In genomic region chr6:148391286-148391685, GRCm38 (mm10) we compare ENCODE assay signal across 9 mouse cellular contexts. TPM values are rescaled to one million over a fixed set of nuclear protein-coding genes. Genes with fewer than 3 reads are reported as not detected.
A peak's percentile ranks its signal among the peaks of the same experiment; 100 is the strongest.
DNase-seq lines count a peak whose midpoint lies in the region; ATAC-seq and TF ChIP-seq lines count a peak whose summit lies in the region.
"Had no signal": no experiment of that assay in that cellular context is flagged by ENCODE, and none has a peak within 500 bp of the region (broad histone marks: within the 10 kb centered on the region; RNA-seq: fewer than 3 reads in every experiment).

No protein-coding gene starts in this region.

- H3K27ac ChIP-seq in hindbrain, embryonic 14.5 days: peak overlapping the region; percentile 28
- 0 out of 2 replicates have a peak overlapping the region, but pooled peaks have one; percentile 36 for H3K27ac ChIP-seq in limb, embryonic 10.5 days

- no peaks in the 10 kb centered on the region for H3K9me3 ChIP-seq in hindbrain, embryonic 14.5 days (ENCODE audit: control insufficient read depth, low read length)
- H3K9me3 ChIP-seq in limb, embryonic 10.5 days (replicated peaks): no peaks in the 10 kb centered on the region

- peaks cover 32% of the 10 kb centered on the region for H3K4me1 ChIP-seq in hindbrain, embryonic 14.5 days (replicated peaks; ENCODE audit: control insufficient read depth, insufficient read depth, low read length)
- H3K4me1 ChIP-seq in limb, embryonic 10.5 days: peaks cover 12% of the 10 kb centered on the region

- no peaks in the 10 kb centered on the region for H3K36me3 ChIP-seq in hindbrain, embryonic 14.5 days (replicated peaks; ENCODE audit: control insufficient read depth, insufficient read depth)
- no peaks in the 10 kb centered on the region for H3K36me3 ChIP-seq in limb, embryonic 10.5 days

- 77% methylated on average over 7 of the region's 7 CpGs for WGBS in hindbrain, embryonic 14.5 days
- WGBS in limb, embryonic 10.5 days: 91% methylated on average over 7 of the region's 7 CpGs

- H3K27me3 ChIP-seq in hindbrain, embryonic 14.5 days (ENCODE audit: control insufficient read depth, insufficient read depth, low read length): no peaks in the 10 kb centered on the region
- 0 out of 2 replicates have a peak, but pooled peaks cover 3% of the 10 kb centered on the region for H3K27me3 ChIP-seq in limb, embryonic 10.5 days (ENCODE audit: low read depth, poor library complexity, severe bottlenecking)

- DNase-seq in MN1 (ENCODE audit: low spot score): peak; percentile 19
- DNase-seq in brain, embryonic 14.5 days (ENCODE audit: low read depth): peak; percentile 33
- no peak for DNase-seq in hindbrain, embryonic 14.5 days (ENCODE audit: low spot score)
- DNase-seq in limb, embryonic 10.5 days (ENCODE audit: low spot score): no peak
- no peak for DNase-seq in gastrocnemius, adult 18-20 months (ENCODE audit: low spot score)
- DNase-seq in cerebellum, adult 9-11 months: no peak
- DNase-seq in cerebellum, adult 11-12 months: no peak
- DNase-seq: embryo, embryonic 11 days had no signal

- no peak overlapping the region for H3K9ac ChIP-seq in hindbrain, embryonic 14.5 days

- TF ChIP-seq POLR2A in brain, embryonic 14.5 days (IDR thresholded peaks at IDR 0.05; ENCODE audit: borderline replicate concordance, extremely low read depth, insufficient read depth, insufficient read length, poor library complexity, severe bottlenecking): no peak

- no peak overlapping the region for H3K4me3 ChIP-seq in hindbrain, embryonic 14.5 days (replicated peaks; ENCODE audit: low read length)
- H3K4me3 ChIP-seq in limb, embryonic 10.5 days: no peak overlapping the region

- ATAC-seq in hindbrain, embryonic 14.5 days (ENCODE audit: low FRiP score): no peak
- ATAC-seq in megakaryocyte progenitor cell, adult 5-6 weeks (replicated peaks; ENCODE audit: poor library complexity): no peak

- no peak overlapping the region for H3K4me2 ChIP-seq in hindbrain, embryonic 14.5 days (replicated peaks)

- 0 out of 2 replicates have a peak, but pooled peaks have one; percentile 13 for TF ChIP-seq CTCF in brain, embryonic 14.5 days (IDR thresholded peaks at IDR 0.05; ENCODE audit: borderline replicate concordance, extremely low read depth, insufficient read depth, insufficient read length)

RNA-seq across cellular contexts. Expression of gene Tmtc1, which starts 52.9 kb away (rescaled TPM):
- polyA plus RNA-seq in brain, embryonic 14.5 days (2012; rRNA removed): 5.4 and 11.8 TPM in 2 replicates
- polyA plus RNA-seq in hindbrain, embryonic 14.5 days (2014; fragmentation: Nextera tagmentation; extraction: Ambion mirVana): 5.3 and 6.0 TPM in 2 replicates
- 0.26 and 1.2 TPM in 2 replicates for polyA plus RNA-seq in limb, embryonic 10.5 days (2016; fragmentation: Nextera tagmentation; extraction: Ambion mirVana)
- not detected in 2 replicates for total RNA-seq in megakaryocyte progenitor cell, adult 5-6 weeks (2015)
- 0.03 TPM in 1 of 2 replicates, not detected in the other for total RNA-seq in megakaryocyte progenitor cell, adult 5-6 weeks (2017)
- 10 to 100 TPM; 59.2 to 63.1 TPM for total RNA-seq in gastrocnemius, adult 18-20 months (2021)

Comparison
In these comparisons a context has a peak if more than half of its experiments do, and no peak if none do; other contexts are left out.
1. DNase-seq: peak in MN1 (single experiment) and brain, embryonic 14.5 days (single experiment); none in hindbrain, embryonic 14.5 days (single experiment), limb, embryonic 10.5 days (single experiment), gastrocnemius, adult 18-20 months (single experiment), cerebellum, adult 9-11 months (single experiment) and cerebellum, adult 11-12 months (single experiment).